Mouse (Mus musculus): Measurements from ENCODE around the gene Arid5a.

- no peak for TF ChIP-seq CTCF (IDR thresholded peaks at IDR 0.05; ENCODE audit: low read depth)
- no peak for TF ChIP-seq EP300 (optimal IDR thresholded peaks at IDR 0.05)
Observed at GRCm38 (mm10) chr1:36315776-36316100, 8.2 kb downstream of the Arid5a start.
